Mouse (Mus musculus) myocyte (in vitro differentiated cells): ENCODE data around the gene Fkbp3.

Source experiments
- CEBPB ChIP-seq: IDR thresholded peaks from 2 replicates; pipeline ENCODE4 v1.6.1; 2011; ENCODE audit warnings: mild to moderate bottlenecking, moderate library complexity; ENCODE audit not compliant: poor library complexity, insufficient read depth, severe bottlenecking
- E2F4 ChIP-seq: IDR thresholded peaks from one replicate; pipeline ENCODE4 v1.6.1; 2011; ENCODE audit warnings: mild to moderate bottlenecking, control low read depth, moderate library complexity; ENCODE audit not compliant: insufficient read depth
- POLR2A ChIP-seq: IDR thresholded peaks from one replicate; pipeline ENCODE4 v1.6.1; 2011; ENCODE audit warnings: low read depth, mild to moderate bottlenecking, control low read depth, moderate library complexity; ENCODE audit not compliant: insufficient read length
- TCF12 ChIP-seq: IDR thresholded peaks from one replicate; pipeline ENCODE4 v1.6.1; 2011; ENCODE audit warnings: mild to moderate bottlenecking, control low read depth; ENCODE audit not compliant: poor library complexity, insufficient read depth, severe bottlenecking

GRCm38 (mm10) chr12:65113925-65114324 is 40.1 kb upstream of the Fkbp3 start:
- no peak for TF ChIP-seq E2F4
- TF ChIP-seq POLR2A = no peak
- no peak for TF ChIP-seq TCF12
- TF ChIP-seq CEBPB = no peak
